Mouse (Mus musculus): Measurements from ENCODE around the gene Dot1l. TPM values are rescaled to one million over a fixed set of nuclear protein-coding genes. Genes with fewer than 3 reads are reported as not detected.
A peak's percentile ranks its signal among the peaks of the same experiment; 100 is the strongest.

The Dot1l gene
- polyA plus RNA-seq, 1 experiment from 2014 or later, result 13.8 TPM

- peaks cover 30% of the 10 kb centered on the region for H3K27me3 ChIP-seq (ENCODE audit: control insufficient read depth, insufficient read depth, low read length)
- H3K9me3 ChIP-seq (replicated peaks; ENCODE audit: control insufficient read depth, low read length), result no peaks in the 10 kb centered on the region
- H3K9ac ChIP-seq (replicated peaks; ENCODE audit: low read length), result peak within 1 kb of the TSS; percentile 53
- ATAC-seq (replicated peaks; ENCODE audit: insufficient number of reproducible peaks, low FRiP score, low TSS enrichment, low read depth), result no peak
- WGBS, result 4% methylated on average over 41 of the region's 51 CpGs
- no peaks in the 10 kb centered on the region for H3K4me1 ChIP-seq (ENCODE audit: control insufficient read depth, insufficient read depth, low read length)
- peak; percentile 41 for DNase-seq (ENCODE audit: low spot score)
- no peaks in the 10 kb centered on the region for H3K36me3 ChIP-seq (replicated peaks; ENCODE audit: control insufficient read depth, insufficient read depth, low read depth, low read length)
- peak within 1 kb of the TSS; percentile 86 for H3K4me2 ChIP-seq (ENCODE audit: low read depth, low read length)
- H3K4me3 ChIP-seq (ENCODE audit: low read depth, low read length), result peak within 1 kb of the TSS; percentile 37
- no peak within 1 kb of the TSS for H3K27ac ChIP-seq (replicated peaks; ENCODE audit: low read depth, low read length)
Observed at GRCm38 (mm10) chr10:80843931-80844547, 89.0 kb downstream of the Dot1l start, which contains the start of gene Lingo3. Gene Lingo3, minus strand, starts transcription at chr10:80844039.

MicroRNA genes within 50 kb of the gene (microRNA counts, 519-probe panel; counts per million panel counts)
- microRNA mmu-miR-1982, result not detected

Small RNA genes within 50 kb of the gene (microRNA-seq; reads per million reads assigned to microRNA genes)
- gene Mir1982 (ENCODE audit: borderline number of aligned reads), result 10.8 reads per million, percentile 12 among the genes with 10 or more reads in this experiment

Other genes with a start within 250 kb of the Dot1l start
- gene Atp8b3, start 216.1 kb upstream of the Dot1l start, polyA plus RNA-seq (2014; fragmentation: Nextera tagmentation; extraction: Ambion mirVana), result 0.28 and 0.36 TPM in 2 replicates
- 17.1 and 20.6 TPM in 2 replicates for gene Rexo1, start 193.6 kb upstream of the Dot1l start, polyA plus RNA-seq (2014; fragmentation: Nextera tagmentation; extraction: Ambion mirVana)
- gene Klf16, start 177.9 kb upstream of the Dot1l start, polyA plus RNA-seq (2014; fragmentation: Nextera tagmentation; extraction: Ambion mirVana), result 4.5 and 5.5 TPM in 2 replicates
- 94.8 and 111 TPM in 2 replicates for gene Abhd17a, start 164.9 kb upstream of the Dot1l start, polyA plus RNA-seq (2014; fragmentation: Nextera tagmentation; extraction: Ambion mirVana)
- gene Scamp4, start 152.3 kb upstream of the Dot1l start, polyA plus RNA-seq (2014; fragmentation: Nextera tagmentation; extraction: Ambion mirVana), result 62.4 and 64.9 TPM in 2 replicates
- 5.7 and 5.8 TPM in 2 replicates for gene Adat3, start 152.3 kb upstream of the Dot1l start, polyA plus RNA-seq (2014; fragmentation: Nextera tagmentation; extraction: Ambion mirVana)
- gene Gm49322, start 149.2 kb upstream of the Dot1l start, polyA plus RNA-seq (2014; fragmentation: Nextera tagmentation; extraction: Ambion mirVana), result 1.4 and 1.5 TPM in 2 replicates
- gene Csnk1g2, start 132.4 kb upstream of the Dot1l start, polyA plus RNA-seq (2014; fragmentation: Nextera tagmentation; extraction: Ambion mirVana), result 93.4 and 97.9 TPM in 2 replicates
- 53.5 and 56.3 TPM in 2 replicates for gene Btbd2, start 98.1 kb upstream of the Dot1l start, polyA plus RNA-seq (2014; fragmentation: Nextera tagmentation; extraction: Ambion mirVana)
- gene Mknk2, start 77.1 kb upstream of the Dot1l start, polyA plus RNA-seq (2014; fragmentation: Nextera tagmentation; extraction: Ambion mirVana), result 63.7 and 67.0 TPM in 2 replicates
- 42.3 and 45.0 TPM in 2 replicates for gene Mob3a, start 53.2 kb upstream of the Dot1l start, polyA plus RNA-seq (2014; fragmentation: Nextera tagmentation; extraction: Ambion mirVana)
- gene Izumo4, start 53.0 kb upstream of the Dot1l start, polyA plus RNA-seq (2014; fragmentation: Nextera tagmentation; extraction: Ambion mirVana), result 4.8 and 7.6 TPM in 2 replicates
- 57.6 and 61.0 TPM in 2 replicates for gene Ap3d1, start 12.9 kb upstream of the Dot1l start, polyA plus RNA-seq (2014; fragmentation: Nextera tagmentation; extraction: Ambion mirVana)
- 92.6 and 93.9 TPM in 2 replicates for gene Sf3a2, start 43.0 kb downstream of the Dot1l start, polyA plus RNA-seq (2014; fragmentation: Nextera tagmentation; extraction: Ambion mirVana)
- gene Plekhj1, start 43.4 kb downstream of the Dot1l start, polyA plus RNA-seq (2014; fragmentation: Nextera tagmentation; extraction: Ambion mirVana), result 119 and 137 TPM in 2 replicates
- gene Amh, start 50.0 kb downstream of the Dot1l start, polyA plus RNA-seq (2014; fragmentation: Nextera tagmentation; extraction: Ambion mirVana), result not detected in 2 replicates
- 0.60 and 1.2 TPM in 2 replicates for gene Jsrp1, start 58.3 kb downstream of the Dot1l start, polyA plus RNA-seq (2014; fragmentation: Nextera tagmentation; extraction: Ambion mirVana)
- 1,818 and 1,942 TPM in 2 replicates for gene Oaz1, start 71.5 kb downstream of the Dot1l start, polyA plus RNA-seq (2014; fragmentation: Nextera tagmentation; extraction: Ambion mirVana)
- 0.49 and 0.67 TPM in 2 replicates for gene Lingo3, start 88.8 kb downstream of the Dot1l start, polyA plus RNA-seq (2014; fragmentation: Nextera tagmentation; extraction: Ambion mirVana)
- 282 and 329 TPM in 2 replicates for gene Lsm7, start 100.0 kb downstream of the Dot1l start, polyA plus RNA-seq (2014; fragmentation: Nextera tagmentation; extraction: Ambion mirVana)
- gene Sppl2b, start 100.1 kb downstream of the Dot1l start, polyA plus RNA-seq (2014; fragmentation: Nextera tagmentation; extraction: Ambion mirVana), result 17.1 and 19.7 TPM in 2 replicates
- gene Tmprss9, start 116.6 kb downstream of the Dot1l start, polyA plus RNA-seq (2014; fragmentation: Nextera tagmentation; extraction: Ambion mirVana), result 0.06 TPM in 2 replicates
- gene Timm13, start 145.8 kb downstream of the Dot1l start, polyA plus RNA-seq (2014; fragmentation: Nextera tagmentation; extraction: Ambion mirVana), result 266 and 347 TPM in 2 replicates
- 18.4 and 19.4 TPM in 2 replicates for gene Lmnb2, start 163.0 kb downstream of the Dot1l start, polyA plus RNA-seq (2014; fragmentation: Nextera tagmentation; extraction: Ambion mirVana)
- 9.9 and 11.6 TPM in 2 replicates for gene Gadd45b, start 174.9 kb downstream of the Dot1l start, polyA plus RNA-seq (2014; fragmentation: Nextera tagmentation; extraction: Ambion mirVana)